Mouse (Mus musculus) forebrain, embryonic 14.5 days (tissue): ENCODE data around the gene Ddi2. TPM values are rescaled to one million over a fixed set of nuclear protein-coding genes. Genes with fewer than 3 reads are reported as not detected.

ENCODE experiments used
- ATAC-seq: fragments of 200-750 bp; cut with Nextera tagmentation; 2 replicates; pipeline ENCODE4 v1.8.0; 2017; ENCODE audit warnings: mild to moderate bottlenecking, moderate library complexity
- DNase-seq: peaks from one replicate; pipeline ENCODE4 v3.0.0-alpha.2; 2015; ENCODE audit warnings: low spot score
- H3K27ac ChIP-seq: fragments of 300-500 bp; sonication (generic); 2 replicates; pipeline ENCODE4 v1.5.1; 2014; ENCODE audit warnings: low read depth, mild to moderate bottlenecking, control low read depth, low read length, moderate library complexity
- H3K27me3 ChIP-seq: fragments of 300-500 bp; sonication (generic); replicated peaks from 2 replicates; pipeline ENCODE4 v1.6.1; 2014; ENCODE audit warnings: low read length, control low read depth, mixed read lengths; ENCODE audit not compliant: control insufficient read depth, insufficient read depth
- H3K36me3 ChIP-seq: fragments of 300-500 bp; sonication (generic); 2 replicates; pipeline ENCODE4 v1.6.1; 2014; ENCODE audit warnings: low read length, control low read depth; ENCODE audit not compliant: control insufficient read depth, insufficient read depth
- H3K4me1 ChIP-seq: fragments of 300-500 bp; sonication (generic); 2 replicates; pipeline ENCODE4 v1.6.1; 2014; ENCODE audit warnings: antibody characterized with exemption, low read length, control low read depth; ENCODE audit not compliant: control insufficient read depth, insufficient read depth
- H3K4me2 ChIP-seq: fragments of 300-500 bp; sonication (generic); 2 replicates; pipeline ENCODE4 v1.6.1; 2014; ENCODE audit warnings: mild to moderate bottlenecking, control low read depth, low read length
- H3K4me3 ChIP-seq: fragments of 300-500 bp; sonication (generic); 2 replicates; pipeline ENCODE4 v1.5.1; 2014; ENCODE audit warnings: low read depth, low read length, control low read depth
- H3K9ac ChIP-seq: fragments of 300-500 bp; sonication (generic); 2 replicates; pipeline ENCODE4 v1.6.1; 2014; ENCODE audit warnings: mild to moderate bottlenecking, low read length, control low read depth, moderate library complexity
- H3K9me3 ChIP-seq: fragments of 300-500 bp; sonication (generic); replicated peaks from 2 replicates; pipeline ENCODE4 v1.6.1; 2016; ENCODE audit warnings: low read length, control low read depth, mixed read lengths; ENCODE audit not compliant: control insufficient read depth
- whole genome bisulfite sequencing: fragments of 180-500 bp; shearing (Covaris S2); extraction: QIAGEN DNeasy Blood & Tissue Kit; methylation state at CpG from one replicate; pipeline ENCODE4 v1.1.7; 2014; 5-methylcytosine and 5-hydroxymethylcytosine counted together
- polyA plus RNA-seq: library from polyadenylated mRNA; unstranded; fragments of >200 nt; fragmentation: Nextera tagmentation; extraction: Ambion mirVana; gene quantifications from 2 replicates; pipeline ENCODE4 v1.2.1, GENCODE M21; 2014

Gene Ddi2
- polyA plus RNA-seq, 1 experiment from 2014 or later: 6.7 TPM

DNA sequence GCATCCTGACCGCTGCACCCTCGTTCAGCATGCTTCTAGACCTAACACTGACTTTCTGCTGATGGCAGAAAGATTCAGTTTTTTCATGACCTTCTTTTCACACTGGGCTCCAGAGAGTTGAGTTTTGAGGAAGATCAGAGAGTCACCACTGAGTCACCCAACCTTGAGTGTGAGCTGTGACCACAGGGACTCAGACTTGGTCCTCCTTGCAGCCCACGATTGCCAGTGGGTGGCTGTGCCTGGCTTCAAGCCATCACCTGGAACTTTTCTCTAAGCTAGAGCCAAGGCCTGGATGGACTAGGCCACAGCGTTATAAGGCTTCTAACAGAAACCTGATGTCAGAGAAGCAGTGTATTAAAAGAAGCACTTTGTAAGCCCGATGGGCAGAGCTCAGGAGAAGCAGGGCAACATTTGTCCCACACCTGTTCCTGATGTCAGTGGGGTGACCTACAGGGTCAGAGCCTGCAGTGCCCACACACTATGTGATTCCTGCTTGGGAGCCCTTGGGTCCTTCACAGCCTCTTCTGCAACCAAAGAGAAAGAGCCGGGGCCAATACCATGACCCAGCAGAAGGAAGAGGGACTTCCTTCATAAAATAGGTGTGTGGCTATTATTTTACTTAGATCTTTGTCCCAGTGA is 64.3 kb downstream of the Ddi2 start:
- WGBS: 96% methylated on average over 6 of the region's 6 CpGs
- ATAC-seq (no peak), DNase-seq (no peak)
- no peak overlapping the region for H3K4me3 ChIP-seq
- peaks cover 30% of the 10 kb centered on the region for H3K36me3 ChIP-seq
- H3K9ac ChIP-seq: no peak overlapping the region
- H3K27ac ChIP-seq: no peak overlapping the region
- no peaks in the 10 kb centered on the region; the same call in 1 of the 2 replicates for H3K4me1 ChIP-seq
- H3K27me3 ChIP-seq: no peaks in the 10 kb centered on the region
- H3K4me2 ChIP-seq: no peak overlapping the region
- no peaks in the 10 kb centered on the region for H3K9me3 ChIP-seq

DNA sequence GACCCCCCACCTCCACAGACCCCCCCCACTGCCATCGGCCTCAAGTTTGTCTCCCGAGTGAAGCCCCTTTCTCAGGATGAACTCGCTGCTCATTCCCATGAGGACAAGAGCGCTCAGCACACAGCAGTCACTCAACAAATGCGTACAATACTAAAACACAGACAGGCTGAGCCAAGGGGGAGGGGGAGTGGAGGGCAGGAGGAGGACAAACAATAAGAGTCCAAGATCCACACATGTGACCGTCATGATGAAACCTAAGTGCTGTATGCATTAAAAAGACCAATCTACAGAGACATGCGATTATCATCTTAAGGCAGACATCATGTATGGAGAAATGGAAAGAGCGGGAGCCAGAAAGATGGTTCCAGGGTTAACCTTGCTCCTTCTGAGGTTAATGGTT is 66.3 kb downstream of the Ddi2 start:
- no peak overlapping the region for H3K27ac ChIP-seq
- H3K4me3 ChIP-seq: no peak overlapping the region

DNA sequence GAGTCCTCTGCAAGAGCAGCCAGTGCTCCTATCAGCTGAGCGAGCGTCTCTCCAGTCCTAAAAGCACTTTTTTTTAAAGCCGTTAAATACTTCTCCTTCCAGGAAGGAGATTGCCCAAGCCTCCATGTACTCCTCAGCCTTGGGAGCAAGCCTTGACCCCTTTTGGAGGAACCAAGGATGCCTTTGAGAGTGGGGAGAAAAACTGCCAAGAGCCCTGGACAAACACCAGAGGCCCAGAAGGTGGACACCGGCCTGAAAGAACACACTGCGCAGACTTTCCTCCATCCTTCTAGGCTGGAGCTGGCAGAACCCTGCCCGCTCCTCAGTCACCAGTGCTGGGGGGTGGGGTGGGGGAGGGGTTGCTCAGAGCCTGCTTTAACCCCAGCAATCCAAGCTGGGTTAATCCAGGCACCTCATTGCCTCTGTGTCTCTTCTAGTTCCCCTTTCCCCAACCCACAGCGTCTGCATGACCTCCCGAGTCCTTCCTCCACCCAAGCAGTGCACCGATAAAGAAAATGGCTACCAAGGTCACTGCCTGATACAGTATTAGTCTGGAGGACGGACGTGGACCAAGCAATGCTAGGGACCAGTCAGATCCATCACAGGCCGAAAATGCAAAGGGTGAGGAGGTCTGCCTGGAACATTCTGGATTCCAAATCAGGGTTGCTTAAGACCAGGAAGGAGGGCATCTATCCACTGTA is 67.2 kb downstream of the Ddi2 start:
- ATAC-seq (no peak), DNase-seq (no peak)
- 90% methylated on average over 12 of the region's 12 CpGs for WGBS
- Histone ChIP-seq H3K4me3 (no peak overlapping the region), H3K4me1 (no peaks in the 10 kb centered on the region), H3K4me2 (no peak overlapping the region), H3K9ac (no peak overlapping the region), H3K27ac (no peak overlapping the region), H3K36me3 (peaks cover 45% of the 10 kb centered on the region), H3K27me3 (no peaks in the 10 kb centered on the region), H3K9me3 (no peaks in the 10 kb centered on the region)

More for the DNA sequence above, 66.3 kb downstream of the Ddi2 start:
- Histone ChIP-seq H3K36me3 (peaks cover 45% of the 10 kb centered on the region), H3K4me1 (no peaks in the 10 kb centered on the region), H3K27me3 (no peaks in the 10 kb centered on the region), H3K9ac (no peak overlapping the region), H3K4me2 (no peak overlapping the region), H3K9me3 (no peaks in the 10 kb centered on the region)
- 88% methylated on average over 8 of the region's 8 CpGs for WGBS
- no peak for ATAC-seq
- DNase-seq: no peak

DNA sequence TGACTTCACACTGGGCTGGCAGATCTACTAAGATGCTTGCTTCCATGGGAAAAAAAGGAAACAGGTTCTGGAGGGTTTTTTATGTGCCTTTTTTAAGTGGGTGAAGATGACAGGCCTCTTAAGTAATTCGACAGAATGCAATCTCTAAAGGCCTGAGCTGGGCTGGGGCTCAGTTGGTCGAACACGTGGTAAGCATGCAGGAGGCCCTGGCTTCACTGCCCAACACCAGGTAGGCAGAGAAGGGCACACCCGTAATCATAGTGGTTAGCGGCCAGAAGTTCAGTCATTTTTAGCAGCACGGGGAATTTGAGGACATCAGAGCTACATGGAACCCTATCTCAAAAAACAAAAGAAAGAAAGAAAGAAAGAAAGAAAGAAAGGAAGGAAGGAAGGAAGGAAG is 68.7 kb downstream of the Ddi2 start:
- DNase-seq: no peak
- H3K9ac ChIP-seq: no peak overlapping the region
- H3K9me3 ChIP-seq: no peaks in the 10 kb centered on the region
- no peaks in the 10 kb centered on the region for H3K27me3 ChIP-seq
- H3K4me3 ChIP-seq: no peak overlapping the region
- peaks cover 31% of the 10 kb centered on the region for H3K36me3 ChIP-seq
- no peak overlapping the region for H3K4me2 ChIP-seq
- H3K4me1 ChIP-seq: no peaks in the 10 kb centered on the region
- no peak overlapping the region for H3K27ac ChIP-seq
- ATAC-seq: no peak
- 91% methylated on average over 6 of the region's 6 CpGs for WGBS

DNA sequence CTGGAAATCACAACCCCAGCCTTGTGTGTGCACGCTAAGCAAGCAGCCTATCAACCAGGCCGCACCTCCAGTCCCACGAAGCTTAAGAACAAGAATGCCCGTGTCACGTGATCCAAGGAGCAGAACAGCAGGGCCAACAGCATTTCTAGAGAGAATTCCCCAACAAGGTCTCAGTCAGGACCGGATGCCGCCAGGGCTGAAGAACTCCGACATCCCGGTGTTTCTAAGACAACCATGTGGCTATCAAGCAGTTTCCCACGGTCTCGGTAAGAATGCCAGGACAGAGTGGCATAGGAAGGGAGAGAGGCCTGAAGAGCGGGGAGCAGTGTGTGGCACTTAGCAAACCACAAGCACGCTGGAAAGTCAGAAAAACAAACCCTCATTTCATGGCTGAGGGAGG is 69.4 kb downstream of the Ddi2 start:
- DNase-seq (no peak), ATAC-seq (no peak)
- H3K4me1 ChIP-seq: no peaks in the 10 kb centered on the region
- 94% methylated on average over 13 of the region's 13 CpGs for WGBS
- H3K4me3 ChIP-seq: no peak overlapping the region
- H3K4me2 ChIP-seq: no peak overlapping the region
- no peaks in the 10 kb centered on the region for H3K9me3 ChIP-seq
- H3K27ac ChIP-seq: no peak overlapping the region
- H3K36me3 ChIP-seq: peaks cover 30% of the 10 kb centered on the region
- no peaks in the 10 kb centered on the region for H3K27me3 ChIP-seq
- no peak overlapping the region for H3K9ac ChIP-seq

DNA sequence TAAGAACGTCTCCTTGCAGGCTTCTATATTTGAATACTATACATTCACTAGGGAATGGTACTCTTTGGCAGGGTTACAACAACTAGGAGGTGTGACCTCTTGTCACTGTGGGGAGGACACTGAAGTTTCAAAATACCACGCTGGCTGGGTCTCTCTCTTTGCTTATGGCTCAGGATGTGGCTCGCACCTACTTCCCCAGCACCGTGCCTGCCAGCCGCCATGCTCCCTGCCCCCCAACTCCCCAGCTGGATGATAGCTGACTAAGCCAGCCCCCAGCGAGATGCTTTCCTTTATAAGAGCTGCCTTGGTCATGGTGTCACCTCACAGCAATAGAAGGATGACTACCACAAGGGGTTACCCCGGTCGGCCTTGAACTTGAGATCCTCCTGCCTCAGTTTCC is 70.2 kb downstream of the Ddi2 start:
- H3K27ac ChIP-seq: no peak overlapping the region
- no peaks in the 10 kb centered on the region for H3K9me3 ChIP-seq
- H3K4me1 ChIP-seq: no peaks in the 10 kb centered on the region
- ATAC-seq: no peak
- no peak for DNase-seq
- H3K4me2 ChIP-seq: no peak overlapping the region
- no peak overlapping the region for H3K4me3 ChIP-seq
- 92% methylated on average over 8 of the region's 8 CpGs for WGBS
- H3K36me3 ChIP-seq: peaks cover 27% of the 10 kb centered on the region
- H3K27me3 ChIP-seq: no peaks in the 10 kb centered on the region
- H3K9ac ChIP-seq: no peak overlapping the region

DNA sequence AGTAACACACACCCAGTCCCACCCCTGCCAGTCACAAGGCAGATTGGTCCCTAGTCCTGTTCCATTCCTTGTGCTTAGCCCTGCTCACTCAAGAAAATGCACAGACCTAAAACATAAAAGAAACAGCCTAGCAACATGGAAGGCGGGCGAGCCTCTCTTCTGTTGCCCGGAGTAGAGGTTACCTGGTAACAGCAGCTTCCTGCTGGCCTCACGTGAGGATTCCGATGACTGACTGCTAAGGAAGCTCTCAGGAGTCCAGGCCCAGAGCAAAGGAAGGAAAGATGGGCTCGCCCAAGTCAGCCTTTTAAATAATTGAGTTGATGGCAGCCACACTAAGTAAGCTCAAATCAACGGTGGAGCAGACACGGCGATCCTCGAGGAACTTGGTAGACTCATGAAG is 71.3 kb downstream of the Ddi2 start:
- ATAC-seq (no peak), DNase-seq (no peak)
- Histone ChIP-seq H3K4me2 (no peak overlapping the region), H3K4me3 (no peak overlapping the region), H3K9ac (no peak overlapping the region), H3K9me3 (no peaks in the 10 kb centered on the region), H3K36me3 (peaks cover 23% of the 10 kb centered on the region), H3K27me3 (no peaks in the 10 kb centered on the region), H3K4me1 (no peaks in the 10 kb centered on the region), H3K27ac (no peak overlapping the region)
- 91% methylated on average over 10 of the region's 10 CpGs for WGBS

DNA sequence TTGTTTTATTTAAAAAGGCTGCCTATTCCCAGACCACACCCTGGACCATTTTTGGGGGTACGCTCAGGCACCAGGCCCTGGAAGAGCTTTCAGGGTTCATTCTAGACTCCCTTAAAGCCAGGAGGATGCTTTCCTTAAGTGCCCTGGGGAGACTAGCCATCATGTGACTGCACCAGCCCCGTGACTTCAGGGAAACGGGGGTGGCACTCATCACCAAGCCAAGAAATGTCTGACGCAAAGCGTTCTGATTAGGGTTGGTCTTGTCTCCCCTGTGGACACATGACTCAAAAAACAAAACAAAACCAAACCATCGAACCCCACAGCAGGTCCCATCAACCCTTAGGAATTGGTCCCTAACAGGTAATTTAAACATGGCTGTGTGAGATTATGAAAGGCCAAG is 71.9 kb downstream of the Ddi2 start:
- ATAC-seq: no peak
- no peak overlapping the region for H3K4me2 ChIP-seq
- H3K36me3 ChIP-seq: peaks cover 21% of the 10 kb centered on the region
- H3K9me3 ChIP-seq: no peaks in the 10 kb centered on the region
- 89% methylated on average over 6 of the region's 6 CpGs for WGBS
- H3K4me3 ChIP-seq: no peak overlapping the region
- no peaks in the 10 kb centered on the region for H3K27me3 ChIP-seq
- no peaks in the 10 kb centered on the region for H3K4me1 ChIP-seq
- no peak overlapping the region for H3K27ac ChIP-seq
- DNase-seq: no peak
- H3K9ac ChIP-seq: no peak overlapping the region

DNA sequence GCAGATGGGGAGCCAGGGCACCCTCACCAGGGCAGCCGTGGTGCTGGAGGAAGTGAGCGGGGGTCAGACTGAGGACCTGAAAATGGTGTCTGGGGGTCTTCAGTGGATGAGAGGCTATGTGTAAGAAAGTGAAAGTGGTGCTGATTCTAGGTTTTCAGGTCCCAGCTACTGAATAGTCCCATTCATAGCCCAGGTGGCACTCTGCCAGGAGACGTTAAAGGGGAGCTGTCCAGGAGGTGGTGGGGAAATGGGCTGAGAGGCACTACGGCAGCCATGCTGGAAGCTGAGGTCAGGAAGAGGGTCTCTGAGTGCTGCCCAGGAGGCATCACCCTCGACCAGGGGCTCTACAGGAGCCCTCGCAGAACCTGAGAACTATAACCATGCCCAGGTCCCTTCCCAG is 74.0 kb downstream of the Ddi2 start:
- H3K27me3 ChIP-seq: no peaks in the 10 kb centered on the region
- H3K4me3 ChIP-seq: no peak overlapping the region
- H3K27ac ChIP-seq: no peak overlapping the region
- 49% methylated on average over 6 of the region's 6 CpGs for WGBS
- DNase-seq: peak; percentile 71
- no peaks in the 10 kb centered on the region for H3K9me3 ChIP-seq
- H3K36me3 ChIP-seq: peaks cover 19% of the 10 kb centered on the region
- no peak overlapping the region for H3K4me2 ChIP-seq
- H3K9ac ChIP-seq: no peak overlapping the region
- ATAC-seq: peak; percentile 20
- H3K4me1 ChIP-seq: no peaks in the 10 kb centered on the region
